Mouse (Mus musculus) heart, postnatal 0 days (tissue): ENCODE results near the gene Ccl2.

Source experiments
- CTCF ChIP-seq: IDR thresholded peaks from 2 replicates; pipeline ENCODE4 v1.5.1; 2016; ENCODE audit warnings: antibody characterized with exemption, control low read depth, low read depth
- EP300 ChIP-seq: IDR thresholded peaks from 2 replicates; pipeline ENCODE4 v1.6.1; 2016; ENCODE audit warnings: antibody characterized with exemption, low read depth

- TF ChIP-seq EP300, result no peak
- no peak for TF ChIP-seq CTCF
Measured at GRCm38 (mm10) chr11:82066953-82067571, 31.7 kb downstream of the Ccl2 start.
